Mouse (Mus musculus) megakaryocyte, adult 5-6 weeks (primary cell): ENCODE data around the gene Col5a3. TPM values are rescaled to one million over a fixed set of nuclear protein-coding genes. Genes with fewer than 3 reads are reported as not detected.
"Not testable (repeated sequence)": the region's sequence is repeated elsewhere in the genome, so short reads cannot be mapped to it uniquely, and the experiment has no call there.

Experiments
- ATAC-seq: 2 replicates; pipeline ENCODE4 v1.8.0; 2016; ENCODE audit warnings: mild to moderate bottlenecking, inconsistent platforms; ENCODE audit not compliant: poor library complexity, severe bottlenecking
- total RNA-seq, 2 experiments: library from RNA; stranded (forward) in 1 of 2; stranded (reverse) in 1 of 2; fragments of 153-499, 151-499 nt in 1 of 2; fragments of 221-1000, 200-1000 nt in 1 of 2; gene quantifications; 2 replicates each; pipeline versions ENCODE4 v1.2.3 to v1.2.4; 2015 to 2017

The Col5a3 gene
- total RNA-seq (2015) (0.04 TPM in 1 of 2 replicates, not detected in the other), total RNA-seq (2017) (0.11 TPM in 1 of 2 replicates, not detected in the other)

DNA sequence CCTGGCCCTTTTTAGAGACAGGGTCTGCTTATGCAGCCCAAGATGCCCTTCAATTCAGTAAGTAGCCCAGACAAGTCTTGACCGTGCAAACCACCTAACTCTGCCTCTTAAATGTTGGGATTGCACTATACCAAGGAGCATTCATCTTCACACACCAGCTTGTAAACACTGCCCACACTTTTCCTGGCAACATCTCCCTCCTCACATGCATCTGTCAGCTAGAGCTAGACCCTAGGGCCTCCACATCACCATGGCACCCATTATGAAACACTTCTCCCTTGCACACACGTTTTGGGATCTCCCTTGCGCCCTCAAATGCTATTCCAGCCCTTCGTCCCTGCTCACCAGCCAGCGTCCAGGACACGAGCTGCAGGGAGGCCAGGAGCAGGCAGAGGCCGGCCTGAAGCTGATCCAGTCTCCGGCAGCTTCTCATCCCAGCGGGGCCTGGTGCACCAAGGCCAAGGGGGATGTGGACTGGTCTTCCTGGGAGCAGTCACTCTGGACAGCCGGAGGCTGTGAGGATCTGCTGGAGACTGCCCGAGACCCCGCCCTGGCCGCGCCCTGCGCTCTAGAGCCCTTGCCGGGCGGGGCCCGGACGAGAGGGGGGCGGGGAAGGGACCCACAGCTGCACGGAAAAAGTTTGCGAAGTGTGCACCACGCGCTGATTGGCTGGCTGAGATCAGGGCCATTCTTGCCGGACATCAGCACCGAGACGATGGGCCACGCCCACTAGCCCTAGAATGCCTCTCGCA, at the start of gene Col5a3:
Gene Col5a3, minus strand, starts transcription at position 547 of the 752 bp plus-strand sequence.
- no peak for ATAC-seq

DNA sequence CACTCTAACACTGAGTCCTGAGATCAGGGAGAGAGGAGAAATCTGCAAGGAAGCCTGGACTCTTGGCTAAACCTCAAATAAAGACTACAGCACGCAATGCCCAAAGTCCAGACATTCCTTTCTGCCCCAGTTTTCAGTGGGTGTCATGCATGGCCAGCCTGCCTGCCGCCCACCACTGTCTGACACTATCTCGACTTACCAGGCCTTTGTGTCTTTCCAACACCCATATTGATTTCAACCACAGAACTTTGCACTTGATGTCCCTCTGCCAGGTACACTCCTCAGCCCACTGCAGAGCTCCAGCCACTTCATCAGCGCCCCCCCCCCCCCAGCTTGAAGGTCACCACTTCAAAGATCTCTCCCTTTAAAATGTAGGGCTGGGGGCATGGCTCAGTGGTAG, 47.4 kb upstream of the Col5a3 start:
- no peak for ATAC-seq

DNA sequence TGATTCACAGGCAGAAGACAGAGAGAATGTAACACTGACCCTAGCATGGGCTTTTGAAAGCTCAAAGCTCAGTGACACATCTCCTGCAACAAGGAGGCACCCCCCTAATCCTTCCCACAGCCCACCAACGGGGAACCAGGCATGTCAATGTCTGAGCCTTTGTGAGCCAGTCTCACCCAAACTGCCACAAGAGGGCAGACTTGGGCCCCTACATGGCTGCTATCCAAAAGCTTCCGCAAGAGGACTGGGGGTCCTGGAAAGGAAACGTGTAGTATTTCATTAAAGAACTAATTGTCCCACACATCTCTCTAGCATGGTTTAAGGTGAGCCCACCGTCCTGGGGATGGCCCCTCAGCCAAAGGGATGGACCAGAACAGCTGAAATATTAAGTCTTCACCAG, 47.0 kb upstream of the Col5a3 start:
- no peak for ATAC-seq

DNA sequence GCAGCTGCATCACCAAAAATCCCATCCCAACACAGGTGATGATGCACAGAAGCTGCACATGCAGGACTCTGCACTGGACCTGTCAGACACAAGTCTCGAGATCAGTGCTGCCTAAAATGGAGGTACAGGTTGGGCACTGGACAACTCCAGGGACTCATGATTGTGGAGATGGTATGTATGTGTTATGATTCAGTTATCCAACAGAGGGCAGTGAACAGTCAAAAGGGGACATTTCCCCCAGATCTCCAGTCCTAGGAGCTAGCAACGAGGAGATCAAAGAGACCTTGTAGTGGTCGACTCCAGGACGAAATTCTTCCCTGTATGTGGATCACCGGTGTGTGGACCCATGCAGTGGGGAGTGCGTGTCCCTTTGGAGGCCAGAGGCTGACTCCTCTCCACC, 45.1 kb upstream of the Col5a3 start:
- no peak for ATAC-seq

DNA sequence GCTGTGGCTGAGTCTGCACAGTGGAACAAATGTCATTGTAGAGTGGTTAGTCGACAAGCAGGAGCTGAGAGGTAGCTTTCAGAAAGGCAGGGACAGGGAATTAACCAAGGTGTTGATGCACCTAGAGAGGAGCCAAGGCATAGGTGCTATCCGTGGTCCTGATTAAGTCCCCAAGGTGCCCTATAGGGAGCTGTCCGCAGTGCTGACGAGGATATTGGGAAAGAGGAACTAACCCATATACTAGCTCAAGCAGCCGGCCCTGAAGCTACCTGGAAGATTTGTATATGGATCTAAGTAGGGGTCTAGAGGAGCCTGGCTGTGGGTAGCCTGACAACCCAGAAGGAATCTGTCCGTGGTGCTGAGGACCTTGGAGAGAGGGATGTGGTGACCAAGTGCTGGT, 42.3 kb upstream of the Col5a3 start:
- peak; percentile 75 for ATAC-seq

DNA sequence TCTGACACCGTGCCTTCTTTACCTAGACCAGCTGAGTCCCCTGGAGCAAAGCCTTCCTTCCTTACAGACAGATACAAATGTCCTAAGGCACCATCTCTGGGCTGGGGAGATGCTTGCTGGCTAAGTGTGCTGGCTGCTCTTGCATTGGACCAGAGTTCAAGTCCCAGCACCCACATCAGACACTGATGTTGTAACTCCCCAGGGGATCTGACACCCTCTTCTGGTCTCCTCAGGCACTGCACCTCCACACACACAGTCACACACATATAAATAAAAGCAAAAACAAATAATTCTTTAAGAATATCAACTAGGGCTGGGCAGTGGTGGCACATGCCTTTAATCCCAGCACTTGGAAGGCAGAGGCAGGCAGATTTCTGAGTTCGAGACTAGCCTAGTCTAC, 35.3 kb upstream of the Col5a3 start:
- ATAC-seq, result no peak

DNA sequence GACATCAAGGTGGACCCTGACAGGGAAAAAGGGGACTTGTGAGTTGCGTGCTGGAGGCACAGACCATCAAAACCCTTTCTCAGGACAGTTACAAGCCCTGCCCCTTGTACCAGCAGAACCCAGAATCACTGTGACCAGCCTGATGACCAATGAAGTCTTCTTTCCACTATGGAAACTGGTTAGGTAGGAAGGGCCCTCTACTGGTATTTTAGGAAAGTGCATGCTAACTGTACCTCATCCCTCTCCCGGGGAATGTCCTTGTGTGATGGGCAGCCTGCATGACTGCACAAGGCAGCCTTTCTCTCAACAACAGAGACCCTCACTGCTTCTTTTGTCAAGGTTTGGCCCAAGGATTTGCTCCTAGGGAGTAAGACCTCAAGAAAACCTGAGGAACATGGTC, 27.8 kb upstream of the Col5a3 start:
- no peak for ATAC-seq

DNA sequence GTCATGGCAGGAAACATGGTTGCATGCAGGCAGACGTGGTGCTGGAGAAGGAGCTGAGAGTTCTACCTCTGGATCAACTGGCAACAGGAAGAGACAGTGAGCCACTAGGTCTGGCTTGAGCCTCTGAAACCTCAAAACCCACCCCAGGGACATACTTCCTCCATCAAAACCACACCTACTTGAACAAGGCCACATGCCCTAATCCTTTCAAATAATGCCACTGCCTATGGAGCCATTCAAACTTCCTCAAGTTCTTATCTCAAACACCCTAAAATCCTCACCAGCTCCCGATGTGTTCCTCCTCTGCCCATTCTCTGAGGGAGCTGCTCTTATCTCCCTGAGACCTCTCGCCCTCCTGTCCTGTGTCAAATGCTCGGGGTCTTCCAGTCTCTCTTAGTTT, 27.3 kb upstream of the Col5a3 start:
- no peak for ATAC-seq

DNA sequence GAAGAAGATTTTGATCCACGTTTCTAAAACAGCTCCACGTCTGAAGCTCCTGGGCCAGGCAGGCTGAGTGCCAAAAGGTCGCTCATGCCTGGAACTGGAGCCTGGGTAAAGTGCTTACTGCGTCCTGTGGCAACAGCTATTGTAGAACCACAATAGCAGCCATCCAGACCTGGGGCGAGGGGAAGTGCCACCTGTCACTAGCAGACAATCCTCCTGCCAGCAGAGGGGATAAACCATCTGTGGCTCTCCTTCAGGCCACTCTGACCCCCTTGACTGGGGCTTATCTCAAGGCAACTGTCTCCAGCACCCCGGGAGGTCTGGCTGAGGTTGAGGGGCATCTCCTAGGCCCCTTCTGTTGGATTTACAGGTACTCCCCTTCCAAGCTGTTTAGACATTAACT, 24.1 kb upstream of the Col5a3 start:
- ATAC-seq, result no peak

DNA sequence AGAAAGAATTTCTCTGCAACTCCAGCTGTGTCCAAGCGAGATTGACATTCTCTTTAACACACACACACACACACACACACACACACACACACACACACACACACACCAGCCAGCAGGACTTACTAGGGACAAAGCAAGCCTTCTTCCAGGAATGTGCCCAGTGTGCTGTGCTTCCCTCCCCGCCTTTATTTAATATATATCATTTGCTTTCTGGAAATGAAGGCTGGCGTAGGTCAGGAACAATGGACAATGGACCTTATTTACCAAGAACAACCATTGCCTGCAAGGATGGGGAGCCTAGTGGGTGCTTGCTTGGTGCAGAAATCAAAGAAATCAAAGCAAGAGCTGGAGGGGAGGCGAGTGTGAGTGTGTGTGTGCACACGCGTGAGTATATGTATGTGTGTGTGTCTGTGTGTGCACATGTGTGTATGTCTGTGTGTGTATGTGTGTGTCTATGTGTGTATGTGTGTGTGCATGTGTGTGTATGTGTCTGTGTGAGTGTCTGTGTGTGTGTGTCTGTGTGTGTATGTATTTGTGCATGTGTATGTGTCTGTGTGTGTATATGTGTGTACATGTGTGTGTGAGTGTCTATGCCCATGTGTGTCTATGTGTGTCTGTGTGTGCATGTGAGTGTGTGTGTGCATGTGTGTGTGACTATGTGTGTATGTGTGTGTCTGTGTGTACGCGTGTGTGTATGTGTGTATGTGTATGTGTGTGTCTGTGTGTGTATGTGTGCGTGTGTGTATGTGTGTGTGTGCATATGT, 22.5 kb upstream of the Col5a3 start:
- ATAC-seq, result no peak

DNA sequence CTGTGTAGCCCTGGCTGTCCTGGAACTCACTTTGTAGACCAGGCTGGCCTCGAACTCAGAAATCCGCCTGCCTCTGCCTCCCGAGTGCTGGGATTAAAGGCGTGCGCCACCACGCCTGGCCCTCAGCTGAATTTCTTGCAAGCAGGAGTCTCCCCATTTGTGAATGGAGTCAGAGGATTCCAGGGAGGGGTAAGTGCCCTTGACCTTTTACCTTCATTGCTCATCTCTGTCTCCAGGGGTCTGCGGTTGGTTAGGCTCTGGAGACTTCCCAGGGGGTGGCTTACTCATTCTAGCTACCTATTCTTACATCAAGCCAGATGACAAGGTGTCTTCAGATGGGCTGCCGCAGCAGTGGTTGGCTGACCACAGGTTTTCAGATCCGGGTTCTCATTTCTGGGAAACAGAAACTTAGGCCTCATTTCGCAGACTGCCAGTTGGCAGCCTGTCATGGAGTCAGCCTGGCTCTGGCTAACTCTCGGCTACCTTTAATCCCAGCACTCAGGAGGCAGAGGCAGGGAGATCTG, 20.6 kb upstream of the Col5a3 start:
- not testable (repeated sequence) for ATAC-seq

DNA sequence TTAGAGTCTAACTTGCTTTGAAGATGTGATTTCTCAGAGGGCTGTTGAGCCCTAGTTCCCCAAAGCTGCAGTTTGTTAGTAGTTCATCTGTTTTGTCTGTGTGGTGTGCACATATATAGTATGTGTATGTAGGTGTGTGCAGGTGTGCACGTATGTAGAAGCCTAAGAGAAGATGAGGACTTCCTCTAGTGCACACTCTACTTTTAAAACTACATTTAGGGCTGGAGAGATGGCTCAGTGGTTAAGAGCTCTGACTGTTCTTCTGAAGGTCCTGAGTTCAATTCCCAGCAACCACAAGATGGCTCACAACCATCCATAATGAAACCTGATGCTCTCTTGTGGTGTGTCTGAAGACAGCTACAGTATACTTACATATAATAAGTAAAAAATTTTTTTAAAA, 20.0 kb upstream of the Col5a3 start:
- no peak for ATAC-seq

DNA sequence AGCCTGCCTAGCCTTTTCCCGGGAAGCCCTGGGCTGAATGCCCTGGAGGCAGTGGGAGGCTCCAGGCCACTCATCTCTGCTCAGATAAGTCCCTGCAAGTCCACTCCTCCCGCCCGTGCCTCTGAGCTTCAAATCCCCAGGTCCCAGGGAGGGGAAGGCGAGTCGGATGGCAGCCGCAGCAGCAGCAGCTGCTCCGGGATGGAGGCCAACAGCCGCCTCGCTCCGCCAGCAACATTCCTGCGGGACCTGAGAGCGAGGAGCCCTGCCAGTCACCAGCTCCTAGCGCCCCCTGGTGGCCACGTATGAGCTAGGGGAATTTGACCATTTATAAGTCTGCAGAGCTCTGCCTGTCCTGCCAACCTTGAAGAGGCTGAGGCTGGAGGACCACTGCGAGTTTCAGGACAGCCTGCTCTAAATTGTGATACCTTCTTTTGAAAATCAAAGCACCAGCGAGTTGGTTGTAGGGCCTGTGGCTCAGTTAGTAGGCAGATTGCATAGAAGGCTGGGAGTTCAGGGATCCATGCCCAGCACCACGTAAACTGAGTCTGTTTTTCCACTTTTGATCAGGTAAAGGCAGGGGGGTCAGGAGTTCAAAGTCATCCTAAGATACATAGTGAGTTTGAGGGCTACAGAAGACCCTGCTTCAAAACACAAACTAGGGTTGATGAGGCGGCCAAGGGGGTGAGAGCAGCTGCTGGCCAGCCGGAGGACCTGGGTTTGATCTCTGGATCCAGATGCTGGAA, 16.2 kb upstream of the Col5a3 start:
- ATAC-seq, result peak; percentile 57

DNA sequence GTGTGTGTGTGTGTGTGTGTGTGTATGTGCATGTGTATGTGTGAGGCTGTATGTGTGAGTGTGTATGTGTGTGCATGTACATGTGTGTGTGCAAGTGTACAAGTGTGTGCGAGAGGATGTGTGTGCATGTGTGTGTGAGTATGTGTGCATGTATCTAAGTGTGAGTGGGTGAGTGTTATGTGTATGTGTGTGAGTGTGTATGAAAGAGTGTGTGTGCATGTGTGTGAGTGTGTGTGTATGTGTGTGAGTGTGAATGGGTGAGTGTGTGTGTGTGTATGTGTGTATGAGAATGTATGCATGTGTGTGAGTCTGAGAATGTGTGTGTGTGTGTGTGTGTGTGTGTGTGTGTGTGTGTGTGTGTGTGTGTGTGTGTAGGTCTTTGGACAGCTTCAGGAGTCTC, 13.3 kb upstream of the Col5a3 start:
- ATAC-seq, result no peak

DNA sequence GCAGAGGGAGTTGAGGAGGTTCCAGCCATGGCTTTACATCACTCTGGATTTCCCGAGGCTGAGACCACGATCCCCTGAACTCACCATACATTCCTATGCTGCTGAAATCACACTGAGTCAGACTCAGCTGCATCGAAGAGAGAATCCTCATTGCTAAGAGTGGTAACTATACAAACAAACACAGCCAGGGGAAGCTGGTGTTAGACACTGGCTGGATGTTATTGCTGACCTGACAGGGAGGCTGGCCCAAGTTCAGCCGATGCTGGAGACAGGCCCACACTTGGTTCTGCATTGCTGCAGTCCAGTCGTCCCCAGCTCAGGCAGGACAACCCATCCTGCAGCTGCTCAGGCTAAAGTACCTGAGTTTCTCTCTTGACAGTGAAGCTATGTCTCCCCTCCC, 10.9 kb upstream of the Col5a3 start:
- ATAC-seq, result no peak

DNA sequence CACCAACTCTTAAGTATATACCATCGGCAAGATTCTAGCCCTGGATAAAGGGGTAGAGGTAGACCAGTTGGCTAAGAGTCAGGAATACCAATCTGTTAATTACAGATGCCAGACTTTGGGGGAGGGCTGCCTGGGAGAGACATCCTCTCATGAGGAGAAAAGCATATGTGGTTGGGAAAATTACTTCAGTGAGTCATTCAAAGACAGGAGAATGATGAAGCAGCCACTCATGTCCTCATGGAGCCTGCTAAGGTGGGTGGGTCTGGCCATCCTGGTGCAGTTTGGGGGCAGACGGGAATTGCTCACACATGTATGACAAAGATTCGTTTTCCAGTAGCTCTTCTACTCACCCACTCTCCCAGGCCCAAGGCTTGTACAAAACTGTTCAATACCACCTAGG, 8.0 kb upstream of the Col5a3 start:
- ATAC-seq, result no peak

DNA sequence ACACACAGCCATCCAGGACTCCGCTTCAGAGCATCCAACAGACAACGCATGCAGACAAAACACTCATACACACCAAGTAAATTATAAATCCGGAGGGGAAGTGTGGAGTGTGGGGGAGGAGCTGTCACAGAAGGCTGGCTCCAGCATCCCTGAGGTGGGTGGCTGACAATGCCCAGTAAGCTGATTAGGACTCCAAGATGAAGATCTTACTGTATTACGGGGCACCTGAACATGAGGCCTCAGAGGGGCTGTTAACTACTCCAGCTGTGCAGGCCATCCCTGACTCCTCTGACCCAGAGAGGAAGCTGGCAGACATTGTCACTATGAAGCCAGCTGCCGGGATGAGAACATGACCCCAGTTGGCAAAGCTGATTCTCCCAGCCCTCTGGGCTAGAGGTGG, 5.1 kb upstream of the Col5a3 start:
- no peak for ATAC-seq

DNA sequence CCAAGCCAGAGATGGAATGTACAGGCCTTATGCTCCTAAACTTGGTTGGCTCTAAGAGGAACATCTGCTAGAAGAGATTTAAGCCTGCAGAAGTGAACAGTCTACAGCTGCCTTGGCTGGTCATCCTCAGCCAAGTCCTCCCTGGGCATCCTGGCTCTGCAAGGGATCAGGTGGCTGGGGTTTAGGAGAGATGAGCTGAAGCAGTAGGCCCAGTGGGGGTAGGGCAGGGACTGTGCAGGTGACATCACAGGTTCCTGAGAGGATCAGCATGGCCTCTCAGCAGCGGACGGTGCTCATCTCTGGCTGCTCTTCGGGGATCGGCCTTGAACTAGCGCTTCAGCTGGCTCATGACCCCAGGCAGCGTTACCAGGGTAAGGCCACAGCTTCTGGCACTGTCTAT, 3.4 kb upstream of the Col5a3 start, which contains the start of gene Rdh8:
Gene Rdh8, plus strand, starts transcription at position 268 of the 400 bp plus-strand sequence.
- ATAC-seq, result no peak

DNA sequence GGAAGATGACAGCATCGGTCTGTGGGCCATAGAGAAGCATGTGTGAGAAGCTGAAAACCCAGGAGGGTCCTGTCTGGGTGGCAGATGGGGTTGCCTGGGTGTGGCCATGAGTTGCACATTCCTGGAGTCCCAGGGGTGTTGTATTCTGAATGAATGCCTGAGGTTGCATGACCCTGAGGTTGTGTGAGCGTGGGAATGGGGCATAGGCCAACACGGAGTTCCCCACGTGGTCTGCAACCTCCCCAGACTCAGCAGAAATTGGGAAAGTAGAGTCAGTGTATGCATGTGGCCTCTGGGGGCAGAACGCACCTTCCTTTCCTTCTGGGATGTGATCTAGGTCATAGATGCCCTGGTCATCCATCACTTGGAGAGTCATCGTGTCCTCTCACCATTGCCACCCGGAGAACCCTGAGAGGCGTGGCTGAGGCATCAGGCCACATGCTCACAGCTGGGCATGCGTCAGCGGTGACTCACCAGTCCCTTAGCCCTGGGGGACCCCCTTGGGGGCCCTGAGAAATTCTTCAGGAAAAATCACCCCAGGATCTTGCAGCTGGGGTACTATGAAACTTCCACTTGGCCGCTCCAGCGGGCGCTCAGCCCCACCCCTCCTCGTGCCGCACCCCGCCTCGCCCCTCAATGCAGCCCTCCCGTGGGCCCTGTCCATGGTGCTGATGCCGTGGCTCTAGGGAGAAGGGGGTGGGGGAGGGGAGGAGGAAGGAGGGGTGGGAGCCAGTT, 2.2 kb downstream of the Col5a3 start:
- no peak for ATAC-seq

DNA sequence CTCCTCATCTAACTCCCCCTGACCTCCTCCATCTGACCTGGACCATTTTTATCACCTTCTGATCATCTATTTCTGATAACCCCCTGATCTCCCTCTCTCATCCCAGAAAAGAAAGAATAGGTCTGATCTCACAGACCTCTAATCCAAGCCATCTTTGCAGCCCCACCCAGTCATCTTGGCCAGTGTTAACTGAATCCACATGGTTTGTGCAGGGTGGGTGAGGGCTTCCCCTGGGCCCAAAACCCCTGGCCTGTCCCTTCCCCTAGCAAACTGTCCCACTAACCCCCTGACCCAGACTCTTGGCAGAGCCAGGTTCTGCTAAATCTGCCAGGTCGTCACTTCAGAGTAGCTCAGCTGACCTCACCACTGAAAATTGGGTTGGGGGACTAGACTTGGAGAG, 4.1 kb downstream of the Col5a3 start:
- ATAC-seq, result no peak

DNA sequence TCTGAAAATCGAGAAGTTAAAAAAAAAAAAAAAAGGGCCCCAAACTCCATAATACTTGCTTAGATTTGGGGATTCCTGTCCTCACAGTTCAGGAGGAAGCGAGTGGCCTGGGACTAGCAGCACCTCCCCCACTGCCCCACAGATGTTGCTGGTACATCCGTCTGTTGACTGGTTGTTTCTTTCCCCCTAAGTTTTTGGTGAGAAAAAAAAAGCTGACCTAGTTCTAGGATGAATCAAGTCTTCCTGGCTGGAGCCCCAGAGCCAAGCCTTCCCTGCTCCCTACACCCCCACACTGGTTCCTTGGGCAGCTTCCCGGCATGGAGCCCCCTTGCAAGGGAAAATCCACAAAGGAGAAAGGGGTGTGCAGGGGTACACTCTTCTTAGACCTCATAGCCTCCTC, 4.6 kb downstream of the Col5a3 start:
- ATAC-seq, result no peak
